Mouse (Mus musculus) hindbrain, postnatal 0 days (tissue): ENCODE measurements around the gene Qrich1. TPM values are rescaled to one million over a fixed set of nuclear protein-coding genes. Genes with fewer than 3 reads are reported as not detected.
A peak's percentile ranks its signal among the peaks of the same experiment; 100 is the strongest.

Experiments used
- ATAC-seq: fragments of 200-750 bp; cut with Nextera tagmentation; 2 replicates; pipeline ENCODE4 v1.8.0; 2017; ENCODE audit warnings: mild to moderate bottlenecking, moderate TSS enrichment, moderate library complexity
- DNase-seq: peaks from one replicate; pipeline ENCODE4 v3.0.0-alpha.2; 2015; ENCODE audit warnings: low spot score
- H3K27ac ChIP-seq: fragments of 300-500 bp; sonication (generic); 2 replicates; pipeline ENCODE4 v1.5.1; 2014; ENCODE audit warnings: mild to moderate bottlenecking
- H3K27me3 ChIP-seq: fragments of 300-500 bp; sonication (generic); 2 replicates; pipeline ENCODE4 v1.6.1; 2014; ENCODE audit warnings: low read length, mixed read lengths; ENCODE audit not compliant: insufficient read depth
- H3K36me3 ChIP-seq: fragments of 300-500 bp; sonication (generic); 2 replicates; pipeline ENCODE4 v1.6.1; 2014; ENCODE audit warnings: low read length, mixed read lengths; ENCODE audit not compliant: insufficient read depth
- H3K4me1 ChIP-seq: fragments of 300-500 bp; sonication (generic); 2 replicates; pipeline ENCODE4 v1.6.1; 2014; ENCODE audit warnings: antibody characterized with exemption, low read length, mixed read lengths; ENCODE audit not compliant: insufficient read depth
- H3K4me2 ChIP-seq: fragments of 300-500 bp; sonication (generic); 2 replicates; pipeline ENCODE4 v1.6.1; 2014; ENCODE audit warnings: low read depth, mild to moderate bottlenecking, low read length, moderate library complexity, mixed read lengths
- H3K4me3 ChIP-seq: fragments of 300-500 bp; sonication (generic); 2 replicates; pipeline ENCODE4 v1.5.1; 2014; ENCODE audit warnings: low read length
- H3K9ac ChIP-seq: fragments of 300-500 bp; sonication (generic); replicated peaks from 2 replicates; pipeline ENCODE4 v1.6.1; 2014; ENCODE audit warnings: mild to moderate bottlenecking, low read length, moderate library complexity, mixed read lengths
- H3K9me3 ChIP-seq: fragments of 300-500 bp; sonication (generic); 2 replicates; pipeline ENCODE4 v1.6.1; 2016; ENCODE audit warnings: low read length, mixed read lengths
- CTCF ChIP-seq: IDR thresholded peaks from 2 replicates; pipeline ENCODE4 v1.5.1; 2016; ENCODE audit warnings: antibody characterized with exemption, control low read depth, low read depth
- WGBS: fragments of 180-500 bp; shearing (Covaris S2); extraction: QIAGEN DNeasy Blood & Tissue Kit; methylation state at CpG from one replicate; pipeline ENCODE4 v1.1.7; 2014; 5-methylcytosine and 5-hydroxymethylcytosine counted together
- polyA plus RNA-seq: library from polyadenylated mRNA; unstranded; fragments of >200 nt; fragmentation: Nextera tagmentation; extraction: Ambion mirVana; gene quantifications from 2 replicates; pipeline ENCODE4 v1.2.1, GENCODE M21; 2015
- total RNA-seq: library from RNA; depleted of rRNA; stranded (reverse); fragments of >200 nt; gene quantifications from 2 replicates; pipeline ENCODE4 v1.2.3, GENCODE M21; 2014

Gene Qrich1
- total and polyA plus RNA-seq, 2 experiments from 2014 or later = 98.7 to 226 TPM

GRCm38 (mm10) chr9:108573774-108574690 is 57.4 kb downstream of the Qrich1 start:
- DNase-seq = peak; percentile 79
- 54% methylated on average over 26 of the region's 26 CpGs for WGBS

DNA sequence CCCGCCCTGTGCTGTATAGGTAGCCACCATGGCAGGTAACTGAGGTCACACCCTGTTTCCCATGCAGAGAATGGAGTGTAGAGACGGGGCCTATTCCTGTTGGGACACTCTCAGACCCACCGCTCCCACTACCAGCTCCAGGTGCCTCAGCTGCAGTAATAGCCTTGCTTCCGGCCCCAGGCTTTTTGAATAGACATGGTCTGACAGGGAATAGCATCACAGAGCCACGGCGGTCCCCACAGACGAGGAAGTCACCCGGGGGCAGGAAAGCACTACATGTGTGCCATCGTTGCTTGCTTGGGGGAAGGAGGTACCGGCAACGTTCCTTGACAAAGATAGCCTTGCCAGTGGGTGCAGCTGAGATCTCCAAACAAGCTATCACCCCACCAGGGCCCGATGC is 58.3 kb downstream of the Qrich1 start:
- H3K9ac ChIP-seq = no peak overlapping the region
- H3K27ac ChIP-seq = no peak overlapping the region
- H3K4me1 ChIP-seq = peaks cover 19% of the 10 kb centered on the region
- no peak for DNase-seq
- no peak for TF ChIP-seq CTCF
- no peak overlapping the region for H3K4me3 ChIP-seq
- ATAC-seq = no peak
- peaks cover 45% of the 10 kb centered on the region for H3K36me3 ChIP-seq
- no peaks in the 10 kb centered on the region for H3K27me3 ChIP-seq
- WGBS = 77% methylated on average over 12 of the region's 12 CpGs
- no peaks in the 10 kb centered on the region for H3K9me3 ChIP-seq
- H3K4me2 ChIP-seq = no peak overlapping the region

More at GRCm38 (mm10) chr9:108573774-108574690, 57.4 kb downstream of the Qrich1 start:
- Histone ChIP-seq H3K9ac (0 out of 2 replicates have a peak overlapping the region, but pooled peaks have one; percentile 17), H3K9me3 (no peaks in the 10 kb centered on the region), H3K27ac (peak overlapping the region; percentile 37; the same call in 1 of the 2 replicates), H3K27me3 (no peaks in the 10 kb centered on the region), H3K4me3 (no peak overlapping the region), H3K4me1 (peaks cover 13% of the 10 kb centered on the region), H3K36me3 (peaks cover 45% of the 10 kb centered on the region), H3K4me2 (no peak overlapping the region)
- TF ChIP-seq CTCF = peak; percentile 82
- ATAC-seq = no peak

GRCm38 (mm10) chr9:108575321-108576297 is 59.0 kb downstream of the Qrich1 start:
- no peak overlapping the region for H3K4me3 ChIP-seq
- DNase-seq = no peak
- peaks cover 19% of the 10 kb centered on the region for H3K4me1 ChIP-seq
- peaks cover 45% of the 10 kb centered on the region for H3K36me3 ChIP-seq
- no peaks in the 10 kb centered on the region for H3K9me3 ChIP-seq
- WGBS = 81% methylated on average over 37 of the region's 37 CpGs
- TF ChIP-seq CTCF = no peak
- H3K4me2 ChIP-seq = peak overlapping the region; percentile 81; the same call in 1 of the 2 replicates
- ATAC-seq = no peak
- H3K9ac ChIP-seq = 0 out of 2 replicates have a peak overlapping the region, but pooled peaks have one; percentile 6
- H3K27me3 ChIP-seq = no peaks in the 10 kb centered on the region
- H3K27ac ChIP-seq = no peak overlapping the region

- TF ChIP-seq CTCF = no peak
- Histone ChIP-seq H3K36me3 (peaks cover 37% of the 10 kb centered on the region), H3K4me1 (peaks cover 19% of the 10 kb centered on the region), H3K27ac (no peak overlapping the region), H3K4me2 (peak overlapping the region; percentile 81), H3K27me3 (no peaks in the 10 kb centered on the region), H3K9ac (peak overlapping the region; percentile 96; the same call in 1 of the 2 replicates), H3K9me3 (no peaks in the 10 kb centered on the region), H3K4me3 (peak overlapping the region; percentile 71)
- no peak for ATAC-seq
- WGBS = 44% methylated on average over 6 of the region's 6 CpGs
- DNase-seq = no peak
Observed at GRCm38 (mm10) chr9:108577025-108577424, 60.4 kb downstream of the Qrich1 start.

GRCm38 (mm10) chr9:108577934-108578544 is 61.4 kb downstream of the Qrich1 start:
- Histone ChIP-seq H3K4me3 (peak overlapping the region; percentile 71), H3K4me2 (peak overlapping the region; percentile 81), H3K27ac (peak overlapping the region; percentile 98), H3K9ac (peak overlapping the region; percentile 96), H3K9me3 (no peaks in the 10 kb centered on the region), H3K4me1 (peaks cover 19% of the 10 kb centered on the region), H3K27me3 (no peaks in the 10 kb centered on the region), H3K36me3 (peaks cover 27% of the 10 kb centered on the region)
- DNase-seq (peak; percentile 74), ATAC-seq (0 out of 2 replicates have a peak, but pooled peaks have one; percentile 1)
- TF ChIP-seq CTCF = no peak
- 1% methylated on average over 24 of the region's 24 CpGs for WGBS
